Mouse (Mus musculus) midbrain, postnatal 0 days (tissue): ENCODE results near the gene Ciart. TPM values are rescaled to one million over a fixed set of nuclear protein-coding genes. Genes with fewer than 3 reads are reported as not detected.

Experiments used
- ATAC-seq: fragments of 200-750 bp; cut with Nextera tagmentation; 2 replicates; pipeline ENCODE4 v1.8.0; 2017; ENCODE audit warnings: moderate number of reproducible peaks, mild to moderate bottlenecking, moderate TSS enrichment, moderate library complexity; ENCODE audit not compliant: low FRiP score
- DNase-seq: peaks from one replicate; pipeline ENCODE4 v3.0.0-alpha.2; 2015; ENCODE audit warnings: low spot score
- H3K27ac ChIP-seq: fragments of 300-500 bp; sonication (generic); 2 replicates; pipeline ENCODE4 v1.5.1; 2014; ENCODE audit warnings: low read depth, mild to moderate bottlenecking, low read length, mixed read lengths
- H3K27me3 ChIP-seq: fragments of 300-500 bp; sonication (generic); 2 replicates; pipeline ENCODE4 v1.6.1; 2014; ENCODE audit warnings: low read length, control low read depth, mixed read lengths; ENCODE audit not compliant: insufficient read depth
- H3K36me3 ChIP-seq: fragments of 300-500 bp; sonication (generic); 2 replicates; pipeline ENCODE4 v1.6.1; 2014; ENCODE audit warnings: low read length, control low read depth, mixed read lengths; ENCODE audit not compliant: insufficient read depth
- H3K4me1 ChIP-seq: fragments of 300-500 bp; sonication (generic); 2 replicates; pipeline ENCODE4 v1.6.1; 2014; ENCODE audit warnings: mild to moderate bottlenecking, control low read depth, antibody characterized with exemption, low read length, mixed read lengths; ENCODE audit not compliant: insufficient read depth
- H3K4me2 ChIP-seq: fragments of 300-500 bp; sonication (generic); 2 replicates; pipeline ENCODE4 v1.6.1; 2014; ENCODE audit warnings: low read depth, mild to moderate bottlenecking, low read length, mixed read lengths; ENCODE audit not compliant: poor library complexity, severe bottlenecking
- H3K4me3 ChIP-seq: fragments of 300-500 bp; sonication (generic); 2 replicates; pipeline ENCODE4 v1.5.1; 2014; ENCODE audit warnings: low read depth, mild to moderate bottlenecking, low read length, moderate library complexity
- H3K9ac ChIP-seq: fragments of 300-500 bp; sonication (generic); replicated peaks from 2 replicates; pipeline ENCODE4 v1.6.1; 2014; ENCODE audit warnings: mild to moderate bottlenecking, low read length, moderate library complexity, mixed read lengths; ENCODE audit not compliant: poor library complexity, severe bottlenecking
- H3K9me3 ChIP-seq: fragments of 300-500 bp; sonication (generic); 2 replicates; pipeline ENCODE4 v1.6.1; 2016; ENCODE audit warnings: low read length, control low read depth
- CTCF ChIP-seq: IDR thresholded peaks from 2 replicates; pipeline ENCODE4 v1.5.1; 2016; ENCODE audit warnings: antibody characterized with exemption, mild to moderate bottlenecking
- WGBS: fragments of 180-500 bp; shearing (Covaris S2); extraction: QIAGEN DNeasy Blood & Tissue Kit; methylation state at CpG from one replicate; pipeline ENCODE4 v1.1.7; 2014; 5-methylcytosine and 5-hydroxymethylcytosine counted together
- polyA plus RNA-seq: library from polyadenylated mRNA; unstranded; fragments of >200 nt; fragmentation: Nextera tagmentation; extraction: Ambion mirVana; gene quantifications from 2 replicates; pipeline ENCODE4 v1.2.1, GENCODE M21; 2015
- total RNA-seq: library from RNA; depleted of rRNA; stranded (reverse); fragments of >200 nt; gene quantifications from 2 replicates; pipeline ENCODE4 v1.2.3, GENCODE M21; 2014

Gene Ciart
- total and polyA plus RNA-seq, 2 experiments from 2014 or later: 5.2 to 12.6 TPM

- Histone ChIP-seq H3K27me3 (no peaks in the 10 kb centered on the region), H3K4me3 (0 out of 2 replicates have a peak within 1 kb of the TSS, but pooled peaks have one; percentile 10), H3K4me1 (0 out of 2 replicates have a peak, but pooled peaks cover 4% of the 10 kb centered on the region), H3K4me2 (peak within 1 kb of the TSS; percentile 7; the same call in 1 of the 2 replicates), H3K9me3 (no peaks in the 10 kb centered on the region), H3K9ac (no peak within 1 kb of the TSS), H3K36me3 (no peaks in the 10 kb centered on the region), H3K27ac (peak within 1 kb of the TSS; percentile 51)
- TF ChIP-seq CTCF: no peak
- DNase-seq (no peak), ATAC-seq (no peak)
- WGBS: 26% methylated on average over 12 of the region's 12 CpGs
These were observed 9.4 kb upstream of the Ciart start, which contains the start of gene BC028528 for GRCm38 (mm10) chr3:95891211-95892065. TSS of gene BC028528 (minus strand) at chr3:95892005.

GRCm38 (mm10) chr3:95889664-95890063 is 7.6 kb upstream of the Ciart start:
- no peak for ATAC-seq
- no peak overlapping the region for H3K9ac ChIP-seq
- no peak for TF ChIP-seq CTCF
- H3K4me3 ChIP-seq: no peak overlapping the region
- no peaks in the 10 kb centered on the region for H3K36me3 ChIP-seq
- no peak overlapping the region for H3K27ac ChIP-seq
- H3K27me3 ChIP-seq: no peaks in the 10 kb centered on the region
- no peaks in the 10 kb centered on the region for H3K9me3 ChIP-seq
- no peaks in the 10 kb centered on the region for H3K4me1 ChIP-seq
- 84% methylated on average over 3 of the region's 3 CpGs for WGBS
- no peak overlapping the region for H3K4me2 ChIP-seq
- DNase-seq: no peak

GRCm38 (mm10) chr3:95887596-95887995 is 5.5 kb upstream of the Ciart start:
- DNase-seq (no peak), ATAC-seq (no peak)
- Histone ChIP-seq H3K4me1 (0 out of 2 replicates have a peak, but pooled peaks cover 4% of the 10 kb centered on the region), H3K4me3 (no peak overlapping the region), H3K27me3 (no peaks in the 10 kb centered on the region), H3K36me3 (no peaks in the 10 kb centered on the region), H3K4me2 (no peak overlapping the region), H3K27ac (no peak overlapping the region), H3K9me3 (no peaks in the 10 kb centered on the region), H3K9ac (no peak overlapping the region)
- TF ChIP-seq CTCF: no peak
- 82% methylated on average over 4 of the region's 4 CpGs for WGBS

DNA sequence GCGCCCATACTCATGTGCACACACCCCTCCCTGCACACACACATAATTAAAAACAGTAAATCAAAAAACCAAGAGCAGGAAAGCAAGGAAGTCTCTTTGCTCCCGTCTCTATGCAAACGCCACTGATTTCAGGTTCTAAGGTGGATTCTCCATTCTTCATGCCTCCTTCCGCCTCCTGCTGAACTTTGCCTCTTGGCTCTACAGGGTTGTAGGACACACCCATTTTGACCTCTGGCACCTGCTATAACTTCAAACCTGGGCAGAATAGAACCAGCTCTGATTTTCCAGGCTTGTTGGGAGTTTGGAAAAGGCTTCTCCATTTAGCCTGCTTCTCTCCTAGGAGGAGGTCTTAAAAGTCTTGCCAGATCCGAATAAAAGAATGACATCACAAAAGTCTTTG is 2.3 kb upstream of the Ciart start:
- DNase-seq (no peak), ATAC-seq (no peak)
- no peak for TF ChIP-seq CTCF
- H3K27ac ChIP-seq: no peak overlapping the region
- H3K4me2 ChIP-seq: no peak overlapping the region
- no peaks in the 10 kb centered on the region for H3K36me3 ChIP-seq
- 85% methylated on average over 5 of the region's 5 CpGs for WGBS
- no peak overlapping the region for H3K9ac ChIP-seq
- no peaks in the 10 kb centered on the region; the same call in 1 of the 2 replicates for H3K27me3 ChIP-seq
- H3K9me3 ChIP-seq: no peaks in the 10 kb centered on the region
- no peak overlapping the region for H3K4me3 ChIP-seq
- 0 out of 2 replicates have a peak, but pooled peaks cover 4% of the 10 kb centered on the region for H3K4me1 ChIP-seq

- Histone ChIP-seq H3K9me3 (no peaks in the 10 kb centered on the region), H3K27me3 (no peaks in the 10 kb centered on the region; the same call in 1 of the 2 replicates), H3K9ac (peak overlapping the region; percentile 44; the same call in 1 of the 2 replicates), H3K4me2 (peak overlapping the region; percentile 96), H3K4me3 (peak overlapping the region; percentile 47), H3K27ac (peak overlapping the region; percentile 39; the same call in 1 of the 2 replicates), H3K4me1 (0 out of 2 replicates have a peak, but pooled peaks cover 4% of the 10 kb centered on the region), H3K36me3 (no peaks in the 10 kb centered on the region)
- no peak for ATAC-seq
- peak; percentile 64 for TF ChIP-seq CTCF
- peak; percentile 76 for DNase-seq
- 3% methylated on average over 24 of the region's 24 CpGs for WGBS
These were observed 870 bp upstream of the Ciart start for GRCm38 (mm10) chr3:95882816-95883425.

DNA sequence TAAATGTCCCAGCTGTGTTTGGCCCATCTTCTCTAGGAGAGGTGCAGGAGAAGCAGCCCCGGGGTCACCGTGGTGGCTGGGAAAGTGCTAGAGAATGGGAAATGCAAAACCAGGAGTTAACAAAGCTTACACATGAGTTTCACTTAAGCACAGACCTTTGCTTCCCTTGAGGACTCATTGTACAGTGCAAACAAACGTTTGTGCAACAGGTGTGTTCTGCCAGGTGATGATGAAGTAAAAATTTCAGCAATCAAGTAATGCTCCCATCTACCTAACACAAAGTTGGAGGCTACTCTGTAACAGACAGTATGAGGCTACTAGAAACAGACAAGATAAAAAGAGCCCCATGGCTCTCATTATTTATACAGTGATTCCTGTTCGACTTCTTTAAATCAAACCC is 3.0 kb downstream of the Ciart start:
- Histone ChIP-seq H3K4me1 (0 out of 2 replicates have a peak, but pooled peaks cover 4% of the 10 kb centered on the region), H3K9ac (no peak overlapping the region), H3K36me3 (no peaks in the 10 kb centered on the region), H3K27ac (no peak overlapping the region), H3K4me3 (no peak overlapping the region), H3K27me3 (no peaks in the 10 kb centered on the region; the same call in 1 of the 2 replicates), H3K9me3 (no peaks in the 10 kb centered on the region), H3K4me2 (no peak overlapping the region)
- no peak for ATAC-seq
- DNase-seq: no peak
- 92% methylated on average over 4 of the region's 4 CpGs for WGBS
- TF ChIP-seq CTCF: no peak
